Mouse (Mus musculus): ENCODE results near the gene Trim7. TPM values are rescaled to one million over a fixed set of nuclear protein-coding genes. Genes with fewer than 3 reads are reported as not detected.

The Trim7 gene
- total and polyA plus RNA-seq, 3 experiments, result 0.81 to 1.3 TPM; not detected in 1

- no peak for TF ChIP-seq ELF1 (IDR thresholded peaks at IDR 0.05; ENCODE audit: low read depth, low read length)
- peak; percentile 62 for TF ChIP-seq HCFC1 (IDR thresholded peaks at IDR 0.05; ENCODE audit: low read depth, low read length)
Measured at GRCm38 (mm10) chr11:48798308-48798707, 27.6 kb upstream of the Trim7 start (continued).

DNA sequence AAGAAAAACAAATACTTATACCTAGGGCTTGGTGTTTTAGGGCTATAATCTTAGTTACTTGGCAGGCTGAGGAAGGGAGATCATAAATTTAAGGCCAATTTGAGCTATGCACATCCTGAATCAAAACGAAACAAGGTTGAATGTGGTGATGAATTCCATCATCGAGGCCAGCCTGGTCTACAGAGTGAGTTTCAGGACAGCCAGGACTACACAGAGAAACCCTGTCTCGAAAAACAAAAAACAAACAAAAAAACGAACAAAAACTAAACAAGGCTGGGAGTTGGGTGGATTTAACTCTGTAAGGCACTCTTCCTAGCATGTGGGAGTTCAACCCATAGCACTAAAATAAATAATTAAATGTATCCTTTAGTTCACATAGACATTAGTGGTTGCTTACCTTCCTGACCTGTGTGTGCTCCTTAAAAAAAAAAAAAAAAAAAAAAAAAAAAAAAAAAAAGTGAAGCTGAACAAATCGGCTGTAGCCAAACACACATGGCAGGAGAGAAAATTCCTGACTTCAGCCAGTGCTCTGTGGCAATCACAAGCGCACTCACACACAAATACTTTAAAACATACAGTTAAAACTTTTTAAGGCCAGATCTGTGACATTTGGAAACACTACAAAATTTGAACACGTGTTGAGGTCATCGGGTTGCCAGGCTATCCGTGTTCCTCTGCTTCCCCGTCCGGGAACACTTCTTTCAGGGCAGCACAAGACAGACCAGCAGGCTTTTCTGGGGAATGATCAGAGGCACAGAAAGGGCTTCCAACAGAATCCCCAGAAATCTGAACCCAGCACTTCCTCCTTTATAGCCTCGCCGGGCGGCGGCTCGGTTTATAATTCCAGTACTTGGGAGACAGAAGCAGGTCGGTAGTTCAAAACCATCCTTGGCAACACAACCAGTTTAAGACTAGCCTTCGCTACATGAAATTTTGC lies 26.7 kb upstream of the Trim7 start:
- no peaks in the 10 kb centered on the region for H3K27me3 ChIP-seq (ENCODE audit: control insufficient read depth in 1 of 2, insufficient read depth in 2 of 2, low read length in 2 of 2)
- TF ChIP-seq ETS1 (IDR thresholded peaks at IDR 0.05; ENCODE audit: low read depth, low read length) (peak; percentile 31; the same call in 1 of the 2 replicates), ZKSCAN1 (IDR thresholded peaks at IDR 0.05; ENCODE audit: low read depth, low read length) (peak; percentile 13; the same call in 1 of the 2 replicates), MAX (IDR thresholded peaks at IDR 0.05; ENCODE audit: low read length) (peak; percentile 75), HCFC1 (IDR thresholded peaks at IDR 0.05; ENCODE audit: low read depth, low read length) (no peak), MXI1 (IDR thresholded peaks at IDR 0.05; ENCODE audit: low read depth, low read length) (peak; percentile 79; the same call in 1 of the 2 replicates), JUND (IDR thresholded peaks at IDR 0.05; ENCODE audit: low read depth, low read length) (no peak), NRF1 (IDR thresholded peaks at IDR 0.05; ENCODE audit: insufficient read depth, low read depth, low read length, poor library complexity, severe bottlenecking) (0 out of 2 replicates have a peak, but pooled peaks have one; percentile 5), MYC (IDR thresholded peaks at IDR 0.05; ENCODE audit: low read depth, low read length) (peak; percentile 92; the same call in 1 of the 2 replicates), ZNF384 (IDR thresholded peaks at IDR 0.05; ENCODE audit: low read depth, low read length) (peak; percentile 96), ZMIZ1 (IDR thresholded peaks at IDR 0.05; ENCODE audit: low read depth, low read length) (no peak), RCOR1 (IDR thresholded peaks at IDR 0.05; ENCODE audit: low read depth, low read length) (peak; percentile 92), CHD1 (IDR thresholded peaks at IDR 0.05; ENCODE audit: low read depth, low read length) (peak; percentile 92), USF1 (IDR thresholded peaks at IDR 0.05; ENCODE audit: low read depth, low read length) (peak; percentile 15; the same call in 1 of the 2 replicates)
- peaks cover 55% of the 10 kb centered on the region for H3K79me2 ChIP-seq (ENCODE audit: control insufficient read depth, insufficient read depth, low read length, poor library complexity)
- H3K4me3 ChIP-seq (ENCODE audit: control insufficient read depth in 1 of 2, insufficient read depth in 1 of 2, low read depth in 2 of 2, low read length in 2 of 2), result peak overlapping the region; percentile 78 to 96
- peak overlapping the region; percentile 96 for H3K27ac ChIP-seq (ENCODE audit: control insufficient read depth, low read depth, low read length)
- peaks cover 2 to 31% of the 10 kb centered on the region in 2 experiments; a peak in 3 of 4 replicates for H3K4me1 ChIP-seq (ENCODE audit: control insufficient read depth in 1 of 2, insufficient read depth in 2 of 2, low read length in 2 of 2)
- peaks cover 31 to 37% of the 10 kb centered on the region in 2 experiments for H3K36me3 ChIP-seq (ENCODE audit: control insufficient read depth in 1 of 2, insufficient read depth in 2 of 2, low read length in 2 of 2)
- peak overlapping the region; percentile 97 for H3K9ac ChIP-seq (ENCODE audit: control insufficient read depth, low read depth, low read length, poor library complexity, severe bottlenecking)
- no peaks in the 10 kb centered on the region for H3K9me3 ChIP-seq (replicated peaks; ENCODE audit: insufficient read depth, low read length)
- peak; percentile 65 for DNase-seq (ENCODE audit: low read depth, low spot score)
